Mouse (Mus musculus) midbrain, embryonic 13.5 days (tissue): Measurements from ENCODE around the gene Olfr417. TPM values are rescaled to one million over a fixed set of nuclear protein-coding genes. Genes with fewer than 3 reads are reported as not detected.
"Not testable (repeated sequence)": the region's sequence is repeated elsewhere in the genome, so short reads cannot be mapped to it uniquely, and the experiment has no call there.

Source experiments
- ATAC-seq: fragments of 200-750 bp; cut with Nextera tagmentation; 2 replicates; pipeline ENCODE4 v1.8.0; 2017; ENCODE audit warnings: mild to moderate bottlenecking, moderate TSS enrichment, moderate library complexity
- H3K27ac ChIP-seq: fragments of 300-500 bp; sonication (generic); 2 replicates; pipeline ENCODE4 v1.5.1; 2015; ENCODE audit warnings: inconsistent platforms, mild to moderate bottlenecking, moderate library complexity
- H3K27me3 ChIP-seq: fragments of 300-500 bp; sonication (generic); 2 replicates; pipeline ENCODE4 v1.6.1; 2015; ENCODE audit warnings: mild to moderate bottlenecking, inconsistent platforms
- H3K36me3 ChIP-seq: fragments of 300-500 bp; sonication (generic); 2 replicates; pipeline ENCODE4 v1.6.1; 2015; ENCODE audit warnings: mild to moderate bottlenecking, inconsistent platforms
- H3K4me1 ChIP-seq: fragments of 300-500 bp; sonication (generic); replicated peaks from 2 replicates; pipeline ENCODE4 v1.6.1; 2015; ENCODE audit warnings: inconsistent platforms
- H3K4me2 ChIP-seq: fragments of 300-500 bp; sonication (generic); replicated peaks from 2 replicates; pipeline ENCODE4 v1.6.1; 2015; ENCODE audit warnings: moderate library complexity, mild to moderate bottlenecking, inconsistent platforms
- H3K4me3 ChIP-seq: fragments of 300-500 bp; sonication (generic); replicated peaks from 2 replicates; pipeline ENCODE4 v1.5.1; 2015; ENCODE audit warnings: mild to moderate bottlenecking, inconsistent platforms
- H3K9ac ChIP-seq: fragments of 300-500 bp; sonication (generic); replicated peaks from 2 replicates; pipeline ENCODE4 v1.6.1; 2015; ENCODE audit warnings: mild to moderate bottlenecking, inconsistent platforms
- H3K9me3 ChIP-seq: fragments of 300-500 bp; sonication (generic); 2 replicates; pipeline ENCODE4 v1.6.1; 2016; ENCODE audit warnings: mild to moderate bottlenecking, inconsistent platforms
- WGBS: fragments of 180-500 bp; shearing (Covaris S2); methylation state at CpG from one replicate; pipeline ENCODE4 v1.1.7; 2015; 5-methylcytosine and 5-hydroxymethylcytosine counted together
- polyA plus RNA-seq: library from polyadenylated mRNA; unstranded; fragments of >200 nt; fragmentation: Nextera tagmentation; extraction: Ambion mirVana; gene quantifications from 2 replicates; pipeline ENCODE4 v1.2.1, GENCODE M21; 2015

Gene Olfr417
- not detected in 2 replicates for polyA plus RNA-seq

DNA sequence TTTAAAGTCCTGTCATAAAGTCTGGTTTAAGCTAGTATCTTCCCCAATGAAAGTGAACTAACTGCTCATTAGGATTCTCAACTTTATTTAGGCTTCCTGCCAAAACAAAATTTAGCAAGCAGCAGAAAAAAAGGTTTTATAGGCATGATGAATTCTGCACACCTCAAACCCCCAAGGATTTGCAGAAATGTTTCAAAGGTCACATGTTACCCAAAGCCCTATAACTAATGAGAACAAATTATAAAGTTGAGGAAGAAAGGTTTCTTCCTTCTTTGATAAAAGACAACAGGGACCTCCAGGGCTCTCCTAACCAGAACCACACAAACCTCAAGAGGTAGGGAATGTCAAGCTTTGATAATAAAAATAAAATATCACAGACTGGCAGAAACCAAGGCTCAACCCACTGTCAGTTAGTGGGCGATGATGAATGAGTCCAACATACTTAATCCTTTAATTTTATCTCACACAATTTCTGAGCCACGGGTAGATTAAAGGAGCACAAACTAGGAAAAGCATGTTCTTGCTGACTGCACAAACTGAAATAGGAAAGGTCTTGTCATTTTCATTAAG, at the start of gene Olfr417:
Gene Olfr417, plus strand, starts transcription at position 241 of the 570 bp plus-strand sequence.
- Histone ChIP-seq H3K4me1 (no peaks in the 10 kb centered on the region), H3K9ac (no peak within 1 kb of the TSS), H3K36me3 (no peaks in the 10 kb centered on the region), H3K9me3 (no peaks in the 10 kb centered on the region), H3K27ac (no peak within 1 kb of the TSS), H3K27me3 (no peaks in the 10 kb centered on the region), H3K4me3 (no peak within 1 kb of the TSS), H3K4me2 (no peak within 1 kb of the TSS)
- 68% methylated on average over 2 of the region's 2 CpGs for WGBS
- no peak for ATAC-seq

- ATAC-seq: no peak
- Histone ChIP-seq H3K4me2 (no peak overlapping the region), H3K36me3 (no peaks in the 10 kb centered on the region), H3K27ac (no peak overlapping the region), H3K4me3 (no peak overlapping the region), H3K4me1 (no peaks in the 10 kb centered on the region), H3K9me3 (no peaks in the 10 kb centered on the region), H3K9ac (no peak overlapping the region), H3K27me3 (no peaks in the 10 kb centered on the region)
- 86% methylated on average over 2 of the region's 2 CpGs for WGBS
These were observed 47.6 kb upstream of the Olfr417 start for GRCm38 (mm10) chr1:174317308-174317707.

GRCm38 (mm10) chr1:174330218-174330617, 34.7 kb upstream of the Olfr417 start, which contains the start of gene Mptx1:
Gene Mptx1 (plus strand): TSS chr1:174330518.
- Histone ChIP-seq H3K27me3 (no peaks in the 10 kb centered on the region), H3K4me3 (no peak within 1 kb of the TSS), H3K9ac (no peak within 1 kb of the TSS), H3K27ac (no peak within 1 kb of the TSS), H3K36me3 (no peaks in the 10 kb centered on the region), H3K9me3 (no peaks in the 10 kb centered on the region), H3K4me1 (no peaks in the 10 kb centered on the region), H3K4me2 (no peak within 1 kb of the TSS)
- ATAC-seq: no peak

- ATAC-seq: not testable (repeated sequence)
These were observed 11.3 kb upstream of the Olfr417 start for GRCm38 (mm10) chr1:174353636-174354035.

DNA sequence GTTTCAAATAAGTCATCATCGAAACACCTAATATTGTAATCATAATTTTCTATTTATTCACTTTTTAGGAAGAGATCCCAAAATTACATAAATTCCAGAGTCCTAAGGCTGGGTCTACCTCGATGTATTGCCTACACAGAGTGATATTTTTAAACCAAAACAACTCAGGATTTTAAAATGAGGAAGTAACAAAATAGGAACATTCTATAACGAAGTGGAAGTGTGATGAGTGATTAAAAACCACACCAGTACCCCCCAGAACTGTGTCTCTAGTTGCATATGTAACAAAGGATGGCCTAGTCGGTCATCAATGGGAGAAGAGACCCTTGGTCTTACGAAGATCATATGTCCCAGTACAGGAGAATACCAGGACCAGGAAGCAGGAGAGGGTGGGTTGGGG, 10.3 kb upstream of the Olfr417 start:
- no peaks in the 10 kb centered on the region for H3K4me1 ChIP-seq
- H3K36me3 ChIP-seq: no peaks in the 10 kb centered on the region
- H3K4me2 ChIP-seq: no peak overlapping the region
- no peaks in the 10 kb centered on the region for H3K27me3 ChIP-seq
- H3K9ac ChIP-seq: no peak overlapping the region
- no peak overlapping the region for H3K4me3 ChIP-seq
- H3K9me3 ChIP-seq: no peaks in the 10 kb centered on the region
- no peak for ATAC-seq
- 90% methylated on average over 5 of the region's 5 CpGs for WGBS
- H3K27ac ChIP-seq: no peak overlapping the region

More at GRCm38 (mm10) chr1:174353636-174354035, 11.3 kb upstream of the Olfr417 start:
- not testable (repeated sequence) for H3K9ac ChIP-seq, H3K9me3 ChIP-seq, H3K4me2 ChIP-seq, H3K27me3 ChIP-seq, H3K4me1 ChIP-seq, H3K36me3 ChIP-seq, H3K4me3 ChIP-seq, H3K27ac ChIP-seq
- WGBS: 79% methylated on average over 1 of the region's 1 CpGs

DNA sequence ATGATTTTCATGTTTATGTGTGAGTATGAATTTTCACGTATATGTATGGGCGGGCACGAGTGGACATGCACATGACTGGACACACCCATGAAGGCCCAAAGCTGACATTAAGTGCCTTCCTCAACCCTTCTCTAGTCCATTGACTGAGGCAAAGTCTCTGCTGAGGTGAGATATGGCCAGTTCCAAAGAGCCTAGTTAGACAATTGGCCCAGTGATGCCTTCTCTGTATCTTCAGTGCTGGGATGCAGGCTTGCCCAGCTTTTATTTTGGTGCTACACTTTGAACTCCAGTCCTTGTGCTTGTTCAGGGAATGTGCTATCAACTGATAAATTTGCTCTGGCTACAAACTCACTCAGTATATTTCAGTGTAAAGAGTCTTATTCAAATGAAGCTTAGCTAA, 8.9 kb downstream of the Olfr417 start:
- H3K4me3 ChIP-seq: no peak overlapping the region
- no peak overlapping the region for H3K4me2 ChIP-seq
- no peak overlapping the region for H3K27ac ChIP-seq
- 93% methylated on average over 3 of the region's 3 CpGs for WGBS
- H3K36me3 ChIP-seq: no peaks in the 10 kb centered on the region
- ATAC-seq: no peak
- no peak overlapping the region for H3K9ac ChIP-seq
- H3K9me3 ChIP-seq: no peaks in the 10 kb centered on the region
- no peaks in the 10 kb centered on the region for H3K4me1 ChIP-seq
- no peaks in the 10 kb centered on the region for H3K27me3 ChIP-seq

- no peaks in the 10 kb centered on the region for H3K9me3 ChIP-seq
- no peak for ATAC-seq
- H3K9ac ChIP-seq: no peak within 1 kb of the TSS
- no peak within 1 kb of the TSS for H3K27ac ChIP-seq
- H3K4me3 ChIP-seq: no peak within 1 kb of the TSS
- H3K4me1 ChIP-seq: no peaks in the 10 kb centered on the region
- no peaks in the 10 kb centered on the region for H3K36me3 ChIP-seq
- H3K4me2 ChIP-seq: no peak within 1 kb of the TSS
- 96% methylated on average over 2 of the region's 2 CpGs for WGBS
- no peaks in the 10 kb centered on the region for H3K27me3 ChIP-seq
These were observed 25.8 kb downstream of the Olfr417 start, which contains the start of gene Olfr248 for GRCm38 (mm10) chr1:174390746-174391145. Gene Olfr248 (plus strand): TSS chr1:174391046.

- H3K9ac ChIP-seq: no peak overlapping the region
- ATAC-seq: no peak
These were observed 58.0 kb downstream of the Olfr417 start for GRCm38 (mm10) chr1:174422959-174423358.

GRCm38 (mm10) chr1:174423764-174424163, 58.8 kb downstream of the Olfr417 start, which contains the start of gene Olfr414:
Gene Olfr414 (plus strand): TSS chr1:174424064.
- Histone ChIP-seq H3K4me1 (no peaks in the 10 kb centered on the region), H3K36me3 (no peaks in the 10 kb centered on the region), H3K9me3 (no peaks in the 10 kb centered on the region), H3K27ac (no peak within 1 kb of the TSS), H3K9ac (no peak within 1 kb of the TSS), H3K27me3 (no peaks in the 10 kb centered on the region), H3K4me2 (no peak within 1 kb of the TSS), H3K4me3 (no peak within 1 kb of the TSS)
- WGBS: 50% methylated on average over 1 of the region's 1 CpGs
- no peak for ATAC-seq

More at GRCm38 (mm10) chr1:174422959-174423358, 58.0 kb downstream of the Olfr417 start:
- 88% methylated on average over 4 of the region's 4 CpGs for WGBS
- no peaks in the 10 kb centered on the region for H3K36me3 ChIP-seq
- no peak overlapping the region for H3K4me3 ChIP-seq
- no peaks in the 10 kb centered on the region for H3K27me3 ChIP-seq
- H3K4me2 ChIP-seq: no peak overlapping the region
- H3K9me3 ChIP-seq: no peaks in the 10 kb centered on the region
- H3K27ac ChIP-seq: no peak overlapping the region
- no peaks in the 10 kb centered on the region for H3K4me1 ChIP-seq

Other genes with a start within 250 kb of the Olfr417 start
- not detected in 2 replicates for gene Olfr231, start 244.0 kb upstream of the Olfr417 start, polyA plus RNA-seq
- not detected in 2 replicates for gene Olfr424, start 233.6 kb upstream of the Olfr417 start, polyA plus RNA-seq
- gene Olfr420, start 209.5 kb upstream of the Olfr417 start, polyA plus RNA-seq: not detected in 2 replicates
- gene Spta1, start 192.3 kb upstream of the Olfr417 start, polyA plus RNA-seq: 0.12 TPM in 2 replicates
- not detected in 2 replicates for gene Olfr419, start 113.1 kb upstream of the Olfr417 start, polyA plus RNA-seq
- gene Mptx1, start 34.6 kb upstream of the Olfr417 start, polyA plus RNA-seq: not detected in 2 replicates
- not detected in 2 replicates for gene Olfr248, start 25.9 kb downstream of the Olfr417 start, polyA plus RNA-seq
- not detected in 2 replicates for gene Olfr414, start 58.9 kb downstream of the Olfr417 start, polyA plus RNA-seq
- not detected in 2 replicates for gene Olfr220, start 77.0 kb downstream of the Olfr417 start, polyA plus RNA-seq
- gene Fmn2, start 136.7 kb downstream of the Olfr417 start, polyA plus RNA-seq: 9.9 and 11.3 TPM in 2 replicates